Comparison of ENCODE assay signal across 18 mouse cellular contexts in genomic region chrX:159858126-159858525, GRCm38 (mm10).
"Had no signal": no experiment of that assay in that cellular context is flagged by ENCODE, and none has a peak within 500 bp of the region (broad histone marks: within the 10 kb centered on the region; RNA-seq: fewer than 3 reads in every experiment).

No protein-coding gene starts in this region.

- ATAC-seq: liver, postnatal 0 days; lung, postnatal 0 days; midbrain, embryonic 13.5 days; midbrain, embryonic 16.5 days had no signal

- H3K4me3 ChIP-seq: limb, embryonic 12.5 days; limb, embryonic 15.5 days; midbrain, embryonic 13.5 days; myocyte had no signal

- H3K9me3 ChIP-seq: limb, embryonic 12.5 days; limb, embryonic 15.5 days; midbrain, embryonic 13.5 days had no signal

- H3K4me1 ChIP-seq: limb, embryonic 12.5 days; limb, embryonic 15.5 days; midbrain, embryonic 13.5 days had no signal

- H3K27ac ChIP-seq: limb, embryonic 12.5 days; limb, embryonic 15.5 days; liver, embryonic 14.5 days; macrophage; midbrain, embryonic 13.5 days had no signal

- DNase-seq: kidney, adult 9 months; kidney, postnatal 14 days; kidney, postnatal 4 days; left cerebral cortex, postnatal 4 days; liver, postnatal 0 days; lung, embryonic 14.5 days; right cerebral cortex, adult 18-20 months; right cerebral cortex, postnatal 14 days; right cerebral cortex, postnatal 4 days; thymus, postnatal 36 days had no signal

- H3K36me3 ChIP-seq: limb, embryonic 12.5 days; limb, embryonic 15.5 days; midbrain, embryonic 13.5 days had no signal
